Mouse (Mus musculus) limb, embryonic 10.5 days (tissue): ENCODE data around the gene Ccr1l1. TPM values are rescaled to one million over a fixed set of nuclear protein-coding genes. Genes with fewer than 3 reads are reported as not detected.
"Not testable (repeated sequence)": the region's sequence is repeated elsewhere in the genome, so short reads cannot be mapped to it uniquely, and the experiment has no call there.

Experiments used
- DNase-seq: peaks from one replicate; pipeline ENCODE4 v3.0.0-alpha.2; 2017; ENCODE audit warnings: low spot score
- H3K27ac ChIP-seq: fragments of 300-500 bp; sonication (generic); 2 replicates; pipeline ENCODE4 v1.5.1; 2016; ENCODE audit warnings: mild to moderate bottlenecking
- H3K27me3 ChIP-seq: fragments of 300-500 bp; sonication (generic); 2 replicates; pipeline ENCODE4 v1.6.1; 2016; ENCODE audit warnings: low read depth, mild to moderate bottlenecking; ENCODE audit not compliant: poor library complexity, severe bottlenecking
- H3K36me3 ChIP-seq: fragments of 300-500 bp; sonication (generic); 2 replicates; pipeline ENCODE4 v1.6.1; 2016; ENCODE audit warnings: mild to moderate bottlenecking, moderate library complexity
- H3K4me1 ChIP-seq: fragments of 300-500 bp; sonication (generic); 2 replicates; pipeline ENCODE4 v1.6.1; 2016
- H3K4me3 ChIP-seq: fragments of 300-500 bp; sonication (generic); 2 replicates; pipeline ENCODE4 v1.5.1; 2016; ENCODE audit warnings: mild to moderate bottlenecking, moderate library complexity
- H3K9me3 ChIP-seq: fragments of 300-500 bp; sonication (generic); replicated peaks from 2 replicates; pipeline ENCODE4 v1.6.1; 2016; ENCODE audit warnings: mild to moderate bottlenecking
- WGBS: fragments of 180-500 bp; shearing (Covaris S2); methylation state at CpG from one replicate; pipeline ENCODE4 v1.1.7; 2016; 5-methylcytosine and 5-hydroxymethylcytosine counted together
- polyA plus RNA-seq: library from polyadenylated mRNA; unstranded; fragments of >200 nt; fragmentation: Nextera tagmentation; extraction: Ambion mirVana; gene quantifications from 2 replicates; pipeline ENCODE4 v1.2.1, GENCODE M21; 2016

Gene Ccr1l1
- polyA plus RNA-seq, 1 experiment from 2014 or later = not detected

- no peak overlapping the region for H3K27ac ChIP-seq
- no peaks in the 10 kb centered on the region for H3K9me3 ChIP-seq
- no peaks in the 10 kb centered on the region for H3K4me1 ChIP-seq
- no peak for DNase-seq
- 86% methylated on average over 1 of the region's 1 CpGs for WGBS
- H3K4me3 ChIP-seq = no peak overlapping the region
- H3K27me3 ChIP-seq = no peaks in the 10 kb centered on the region
- no peaks in the 10 kb centered on the region for H3K36me3 ChIP-seq
Measured at GRCm38 (mm10) chr9:123982720-123983119, 4.5 kb upstream of the Ccr1l1 start.

- H3K36me3 ChIP-seq = no peaks in the 10 kb centered on the region
- H3K4me1 ChIP-seq = no peaks in the 10 kb centered on the region
- DNase-seq = no peak
- H3K9me3 ChIP-seq = no peaks in the 10 kb centered on the region
- no peak overlapping the region for H3K27ac ChIP-seq
- no peaks in the 10 kb centered on the region for H3K27me3 ChIP-seq
- WGBS = 83% methylated on average over 4 of the region's 4 CpGs
- no peak overlapping the region for H3K4me3 ChIP-seq
Measured at GRCm38 (mm10) chr9:123981909-123982308, 3.7 kb upstream of the Ccr1l1 start.

GRCm38 (mm10) chr9:123980858-123981475, 2.8 kb upstream of the Ccr1l1 start:
- no CpG with 5 or more reads among the region's 3 CpGs for WGBS
- DNase-seq, H3K36me3 ChIP-seq, H3K4me1 ChIP-seq, H3K4me3 ChIP-seq, H3K27me3 ChIP-seq, H3K9me3 ChIP-seq, H3K27ac ChIP-seq: not testable (repeated sequence)

GRCm38 (mm10) chr9:123976876-123977663, 1.1 kb downstream of the Ccr1l1 start:
- DNase-seq = no peak
- 88% methylated on average over 9 of the region's 9 CpGs for WGBS
- Histone ChIP-seq H3K9me3 (no peaks in the 10 kb centered on the region), H3K27ac (no peak overlapping the region), H3K36me3 (no peaks in the 10 kb centered on the region), H3K27me3 (no peaks in the 10 kb centered on the region), H3K4me3 (no peak overlapping the region), H3K4me1 (no peaks in the 10 kb centered on the region)

- no peak overlapping the region for H3K27ac ChIP-seq
- whole genome bisulfite sequencing = 78% methylated on average over 2 of the region's 2 CpGs
- no peaks in the 10 kb centered on the region for H3K27me3 ChIP-seq
- no peak overlapping the region for H3K4me3 ChIP-seq
- H3K4me1 ChIP-seq = no peaks in the 10 kb centered on the region
- H3K36me3 ChIP-seq = no peaks in the 10 kb centered on the region
- H3K9me3 ChIP-seq = no peaks in the 10 kb centered on the region
- no peak for DNase-seq
Measured at GRCm38 (mm10) chr9:123975630-123976029, 2.6 kb downstream of the Ccr1l1 start.

- H3K4me3 ChIP-seq = no peak within 1 kb of the TSS
- no peaks in the 10 kb centered on the region for H3K4me1 ChIP-seq
- H3K9me3 ChIP-seq = no peaks in the 10 kb centered on the region
- no peak within 1 kb of the TSS for H3K27ac ChIP-seq
- H3K36me3 ChIP-seq = no peaks in the 10 kb centered on the region
- WGBS = 89% methylated on average over 1 of the region's 1 CpGs
- H3K27me3 ChIP-seq = no peaks in the 10 kb centered on the region
- no peak for DNase-seq
Measured at GRCm38 (mm10) chr9:123968290-123968912, 9.8 kb downstream of the Ccr1l1 start, which contains the start of gene Ccr1. Gene Ccr1 (minus strand): TSS chr9:123968692.

- not testable (repeated sequence) for DNase-seq, H3K9me3 ChIP-seq, H3K36me3 ChIP-seq, H3K27ac ChIP-seq, H3K4me3 ChIP-seq, H3K4me1 ChIP-seq, H3K27me3 ChIP-seq
- WGBS = 87% methylated on average over 1 of the region's 4 CpGs
Measured at GRCm38 (mm10) chr9:123966858-123967495, 11.2 kb downstream of the Ccr1l1 start.

GRCm38 (mm10) chr9:123964776-123965175, 13.4 kb downstream of the Ccr1l1 start:
- Histone ChIP-seq H3K27me3 (no peaks in the 10 kb centered on the region), H3K4me1 (no peaks in the 10 kb centered on the region), H3K27ac (no peak overlapping the region), H3K36me3 (no peaks in the 10 kb centered on the region), H3K9me3 (no peaks in the 10 kb centered on the region), H3K4me3 (no peak overlapping the region)
- WGBS = 89% methylated on average over 3 of the region's 3 CpGs
- DNase-seq = no peak

GRCm38 (mm10) chr9:123960161-123960560, 18.0 kb downstream of the Ccr1l1 start:
- no peaks in the 10 kb centered on the region for H3K4me1 ChIP-seq
- no peaks in the 10 kb centered on the region for H3K27me3 ChIP-seq
- WGBS = 85% methylated on average over 1 of the region's 1 CpGs
- no peak for DNase-seq
- H3K27ac ChIP-seq = no peak overlapping the region
- H3K36me3 ChIP-seq = no peaks in the 10 kb centered on the region
- H3K9me3 ChIP-seq = no peaks in the 10 kb centered on the region
- H3K4me3 ChIP-seq = no peak overlapping the region

GRCm38 (mm10) chr9:123957911-123958413, 20.2 kb downstream of the Ccr1l1 start:
- Histone ChIP-seq H3K27me3 (no peaks in the 10 kb centered on the region), H3K9me3 (no peaks in the 10 kb centered on the region), H3K36me3 (no peaks in the 10 kb centered on the region), H3K27ac (no peak overlapping the region), H3K4me3 (no peak overlapping the region), H3K4me1 (no peaks in the 10 kb centered on the region)
- DNase-seq = no peak
- WGBS = 72% methylated on average over 3 of the region's 3 CpGs

GRCm38 (mm10) chr9:123956892-123957291, 21.3 kb downstream of the Ccr1l1 start:
- Histone ChIP-seq H3K27me3 (no peaks in the 10 kb centered on the region), H3K9me3 (no peaks in the 10 kb centered on the region), H3K27ac (no peak overlapping the region), H3K4me3 (no peak overlapping the region), H3K4me1 (no peaks in the 10 kb centered on the region), H3K36me3 (no peaks in the 10 kb centered on the region)
- no peak for DNase-seq
- 84% methylated on average over 1 of the region's 1 CpGs for WGBS

- Histone ChIP-seq H3K27ac (no peak overlapping the region), H3K4me3 (no peak overlapping the region), H3K9me3 (no peaks in the 10 kb centered on the region), H3K4me1 (no peaks in the 10 kb centered on the region), H3K36me3 (no peaks in the 10 kb centered on the region), H3K27me3 (no peaks in the 10 kb centered on the region)
- 86% methylated on average over 2 of the region's 2 CpGs for WGBS
- DNase-seq = no peak
Measured at GRCm38 (mm10) chr9:123953551-123953950, 24.7 kb downstream of the Ccr1l1 start.

GRCm38 (mm10) chr9:123951176-123951575, 27.0 kb downstream of the Ccr1l1 start:
- Histone ChIP-seq H3K4me1 (no peaks in the 10 kb centered on the region), H3K27me3 (no peaks in the 10 kb centered on the region), H3K36me3 (no peaks in the 10 kb centered on the region), H3K9me3 (no peaks in the 10 kb centered on the region), H3K27ac (no peak overlapping the region), H3K4me3 (no peak overlapping the region)
- 91% methylated on average over 1 of the region's 1 CpGs for WGBS
- no peak for DNase-seq
